Mouse (Mus musculus): ENCODE results near the gene 1700017N19Rik.

The 1700017N19Rik gene

DNA sequence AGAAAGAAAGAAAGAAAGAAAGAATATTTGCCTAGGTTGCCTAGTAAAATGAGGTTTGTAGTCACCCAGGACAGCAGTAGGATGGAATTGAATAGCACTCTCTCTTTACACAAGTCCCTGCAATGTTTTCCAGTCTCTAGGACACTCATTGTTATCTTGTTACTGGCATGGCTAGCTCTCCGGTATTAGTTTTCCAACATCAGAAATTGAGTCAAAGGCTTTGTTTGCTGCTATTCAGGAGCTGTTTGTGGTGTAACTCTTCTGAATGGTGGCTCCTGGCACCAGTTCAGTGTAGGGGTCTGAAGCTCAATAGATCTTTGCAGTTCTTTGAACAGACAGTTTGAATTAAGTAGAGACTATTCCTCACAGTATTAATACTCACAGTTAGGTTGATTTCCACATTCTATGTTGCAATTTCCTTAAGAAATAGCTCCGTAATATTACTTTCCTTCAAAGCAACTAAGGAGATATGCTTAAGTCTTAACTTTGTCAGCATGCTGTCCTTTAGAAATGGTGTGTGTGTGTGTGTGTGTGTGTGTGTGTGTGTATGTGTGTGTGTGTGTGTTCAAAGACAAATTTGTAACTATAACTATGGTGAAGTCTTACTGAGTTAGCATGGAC, 71.8 kb downstream of the 1700017N19Rik start:
- DNase-seq (ENCODE audit: low spot score), result no peak
